Mouse (Mus musculus): ENCODE data around the gene Mrpl16. TPM values are rescaled to one million over a fixed set of nuclear protein-coding genes. Genes with fewer than 3 reads are reported as not detected.

The Mrpl16 gene
- polyA plus RNA-seq, 1 experiment, result 20.8 TPM

DNA sequence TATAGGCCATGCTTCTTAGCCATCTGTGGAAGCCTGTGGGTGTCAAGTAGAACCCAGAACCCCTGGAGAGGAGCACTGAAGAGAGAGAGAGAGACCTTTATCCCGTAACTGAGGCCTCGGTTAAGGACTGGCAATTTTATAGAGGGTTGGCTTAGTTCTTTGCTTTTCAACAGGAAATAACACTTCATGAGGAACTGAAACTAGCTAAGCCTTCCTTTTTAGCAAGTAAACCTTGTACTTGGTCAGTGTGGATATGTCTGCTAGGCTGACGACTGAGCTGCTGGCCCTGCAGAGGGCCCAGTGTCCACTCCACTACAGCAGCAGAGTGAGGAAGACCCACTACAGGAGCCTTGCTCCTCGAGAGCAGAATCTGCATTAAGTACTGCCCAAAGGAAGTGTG lies 3.8 kb upstream of the Mrpl16 start:
- H3K4me1 ChIP-seq (ENCODE audit: control insufficient read depth, insufficient read depth, low read length), result peaks cover 22% of the 10 kb centered on the region
- no peak for TF ChIP-seq CTCF (IDR thresholded peaks at IDR 0.05; ENCODE audit: low read depth, low read length)
- no peak for TF ChIP-seq POLR2A (IDR thresholded peaks at IDR 0.05; ENCODE audit: borderline replicate concordance, low read depth, low read length)
- H3K27ac ChIP-seq (ENCODE audit: insufficient read depth, low read depth, low read length), result peak overlapping the region; percentile 94

GRCm38 (mm10) chr19:11768163-11768562 lies 2.0 kb upstream of the Mrpl16 start:
- Histone ChIP-seq H3K4me1 (ENCODE audit: control insufficient read depth, insufficient read depth, low read length) (peaks cover 27% of the 10 kb centered on the region), H3K4me3 (ENCODE audit: insufficient read depth, low read length) (no peak overlapping the region), H3K27ac (ENCODE audit: insufficient read depth, low read depth, low read length) (no peak overlapping the region)
- TF ChIP-seq POLR2A (IDR thresholded peaks at IDR 0.05; ENCODE audit: borderline replicate concordance, low read depth, low read length) (no peak), CTCF (IDR thresholded peaks at IDR 0.05; ENCODE audit: low read depth, low read length) (peak; percentile 82)

More for the DNA sequence above, 3.8 kb upstream of the Mrpl16 start:
- H3K4me3 ChIP-seq (ENCODE audit: insufficient read depth, low read length), result no peak overlapping the region

GRCm38 (mm10) chr19:11769257-11769920 lies 802 bp upstream of the Mrpl16 start:
- Histone ChIP-seq H3K4me3 (ENCODE audit: insufficient read depth, low read length) (no peak overlapping the region), H3K4me1 (ENCODE audit: control insufficient read depth, insufficient read depth, low read length) (peaks cover 27% of the 10 kb centered on the region), H3K27ac (ENCODE audit: insufficient read depth, low read depth, low read length) (no peak overlapping the region)
- no peak for TF ChIP-seq POLR2A (IDR thresholded peaks at IDR 0.05; ENCODE audit: borderline replicate concordance, low read depth, low read length)

DNA sequence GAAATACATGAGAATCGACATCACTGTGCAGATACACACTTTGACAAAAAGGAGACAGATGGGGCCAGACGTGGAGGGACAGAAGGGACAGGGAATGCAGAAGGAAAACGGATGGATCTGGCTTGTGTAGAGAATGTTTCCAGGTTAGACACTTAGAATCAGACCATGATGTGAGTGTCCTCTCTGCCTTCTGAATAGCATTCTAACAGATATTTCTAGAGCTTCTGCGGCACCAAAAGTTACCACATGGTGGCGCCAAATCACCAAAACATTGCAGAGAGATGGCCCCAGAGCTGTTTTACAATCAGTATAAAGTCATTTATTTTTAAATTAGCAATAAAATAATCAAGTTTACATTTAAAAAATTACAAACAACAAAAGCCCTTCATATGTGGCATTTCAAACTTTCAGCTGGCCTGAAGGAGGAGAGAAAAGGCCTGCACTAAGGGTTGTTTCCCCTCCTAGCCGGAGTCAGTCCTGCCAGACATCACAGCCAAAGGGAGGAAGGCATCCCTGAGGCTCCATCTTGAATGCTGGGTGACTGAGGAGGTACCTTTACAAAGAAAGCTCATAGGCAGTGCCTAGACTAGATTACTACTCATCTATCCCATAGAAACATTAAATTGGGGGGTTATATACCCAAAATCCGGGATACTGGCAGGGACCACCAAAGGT lies 7.1 kb downstream of the Mrpl16 start:
- TF ChIP-seq CTCF (IDR thresholded peaks at IDR 0.05; ENCODE audit: low read depth, low read length) (0 out of 2 replicates have a peak, but pooled peaks have one; percentile 16), POLR2A (IDR thresholded peaks at IDR 0.05; ENCODE audit: borderline replicate concordance, low read depth, low read length) (no peak)
- no peak overlapping the region for H3K4me3 ChIP-seq (ENCODE audit: insufficient read depth, low read length)
- H3K4me1 ChIP-seq (ENCODE audit: control insufficient read depth, insufficient read depth, low read length), result peaks cover 3% of the 10 kb centered on the region
- no peak overlapping the region for H3K27ac ChIP-seq (ENCODE audit: insufficient read depth, low read depth, low read length)

DNA sequence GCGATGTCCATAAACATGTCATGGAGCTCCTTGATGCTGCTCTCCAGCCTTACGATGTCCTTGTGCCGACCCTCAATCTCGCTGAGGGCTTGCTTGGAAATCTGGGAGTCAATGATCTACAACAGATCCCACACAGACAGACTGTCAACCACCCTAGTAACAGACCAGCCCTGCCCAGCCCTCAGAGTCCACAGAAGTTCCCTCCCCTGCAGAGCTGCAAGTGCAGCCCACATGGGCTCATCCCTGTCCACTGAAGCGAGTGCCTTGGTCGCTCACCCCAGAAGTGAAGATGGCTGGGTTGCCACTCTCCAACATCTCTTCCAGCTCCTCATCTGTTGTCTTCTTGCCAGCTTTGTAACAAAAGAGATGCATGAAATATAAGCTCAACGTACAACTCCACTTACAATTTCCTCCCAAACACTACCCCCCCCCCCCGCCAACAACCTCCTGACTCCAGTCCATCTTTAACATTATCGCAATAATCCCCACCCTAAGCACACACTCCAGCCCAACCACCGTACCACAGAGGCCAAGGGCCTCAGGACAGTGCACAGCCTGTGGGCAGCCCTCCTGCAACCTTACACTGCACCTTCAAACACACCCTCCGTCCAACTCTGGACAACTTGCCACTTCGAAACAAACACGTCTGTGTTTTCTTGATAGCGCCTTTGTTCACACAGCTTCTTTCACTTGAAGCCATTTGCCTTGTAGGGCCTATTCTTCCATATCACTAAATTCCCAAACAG lies 15.4 kb downstream of the Mrpl16 start:
- no peak overlapping the region for H3K4me3 ChIP-seq (ENCODE audit: insufficient read depth, low read length)
- TF ChIP-seq CTCF (IDR thresholded peaks at IDR 0.05; ENCODE audit: low read depth, low read length), result no peak
- TF ChIP-seq POLR2A (IDR thresholded peaks at IDR 0.05; ENCODE audit: borderline replicate concordance, low read depth, low read length), result no peak
- H3K27ac ChIP-seq (ENCODE audit: insufficient read depth, low read depth, low read length), result no peak overlapping the region
- H3K4me1 ChIP-seq (ENCODE audit: control insufficient read depth, insufficient read depth, low read length), result peaks cover 13% of the 10 kb centered on the region

GRCm38 (mm10) chr19:11787826-11788225 lies 17.6 kb downstream of the Mrpl16 start:
- TF ChIP-seq CTCF (IDR thresholded peaks at IDR 0.05; ENCODE audit: low read depth, low read length) (no peak), POLR2A (IDR thresholded peaks at IDR 0.05; ENCODE audit: borderline replicate concordance, low read depth, low read length) (no peak)
- Histone ChIP-seq H3K27ac (ENCODE audit: insufficient read depth, low read depth, low read length) (0 out of 2 replicates have a peak overlapping the region, but pooled peaks have one; percentile 0), H3K4me3 (ENCODE audit: insufficient read depth, low read length) (no peak overlapping the region), H3K4me1 (ENCODE audit: control insufficient read depth, insufficient read depth, low read length) (peaks cover 22% of the 10 kb centered on the region)

GRCm38 (mm10) chr19:11788876-11789275 lies 18.7 kb downstream of the Mrpl16 start:
- Histone ChIP-seq H3K4me1 (ENCODE audit: control insufficient read depth, insufficient read depth, low read length) (peaks cover 22% of the 10 kb centered on the region), H3K4me3 (ENCODE audit: insufficient read depth, low read length) (no peak overlapping the region), H3K27ac (ENCODE audit: insufficient read depth, low read depth, low read length) (no peak overlapping the region)
- TF ChIP-seq POLR2A (IDR thresholded peaks at IDR 0.05; ENCODE audit: borderline replicate concordance, low read depth, low read length), result no peak
- TF ChIP-seq CTCF (IDR thresholded peaks at IDR 0.05; ENCODE audit: low read depth, low read length), result no peak

DNA sequence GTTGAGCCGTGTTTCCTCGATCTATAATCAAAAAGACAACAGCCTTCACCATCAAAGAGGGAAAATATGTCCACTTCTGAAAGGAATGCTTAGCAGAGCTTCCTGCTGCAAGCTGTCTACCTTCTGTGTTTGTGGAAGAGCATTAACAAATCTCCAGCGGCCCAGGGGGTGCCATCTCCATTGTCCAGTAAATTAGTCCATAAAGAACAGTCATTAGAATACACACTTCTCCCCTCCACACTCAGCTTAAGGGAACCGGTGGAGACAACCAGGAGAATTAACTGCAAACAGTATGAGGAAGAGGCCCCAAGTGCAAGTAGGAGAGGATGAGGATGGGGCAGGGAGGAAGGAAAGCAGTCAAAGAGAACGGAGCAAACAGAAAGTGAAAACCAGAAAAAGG lies 21.6 kb downstream of the Mrpl16 start:
- Histone ChIP-seq H3K27ac (ENCODE audit: insufficient read depth, low read depth, low read length) (no peak overlapping the region), H3K4me1 (ENCODE audit: control insufficient read depth, insufficient read depth, low read length) (peaks cover 19% of the 10 kb centered on the region), H3K4me3 (ENCODE audit: insufficient read depth, low read length) (no peak overlapping the region)
- TF ChIP-seq CTCF (IDR thresholded peaks at IDR 0.05; ENCODE audit: low read depth, low read length), result no peak
- no peak for TF ChIP-seq POLR2A (IDR thresholded peaks at IDR 0.05; ENCODE audit: borderline replicate concordance, low read depth, low read length)

DNA sequence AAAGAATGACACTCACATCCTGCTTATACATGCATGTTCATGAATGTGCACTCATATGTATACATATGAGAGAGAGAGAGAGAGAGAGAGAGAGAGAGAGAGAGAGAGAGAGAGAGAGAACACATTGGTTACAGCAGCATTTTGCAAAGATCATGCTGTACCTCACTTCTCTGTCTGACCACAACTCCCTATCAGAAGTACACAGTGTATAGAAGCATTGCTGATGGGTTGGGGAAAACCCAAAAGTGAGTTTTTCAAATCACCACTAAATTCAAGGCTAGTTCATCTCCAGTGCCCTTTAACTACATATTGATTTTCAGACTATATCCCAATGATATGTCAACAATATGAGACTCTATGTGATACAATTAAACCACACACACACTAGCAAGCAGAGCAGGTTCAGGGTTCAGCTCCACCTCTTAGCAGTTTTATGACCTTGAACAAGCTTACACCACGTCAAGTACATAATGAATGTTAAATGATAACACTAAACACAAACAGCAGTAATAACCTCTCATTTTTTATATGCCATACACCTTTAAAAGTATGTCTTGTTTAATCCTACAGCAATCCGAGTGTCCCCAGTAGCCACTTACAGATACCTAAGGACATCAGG lies 23.7 kb downstream of the Mrpl16 start:
- no peak overlapping the region for H3K4me3 ChIP-seq (ENCODE audit: insufficient read depth, low read length)
- H3K27ac ChIP-seq (ENCODE audit: insufficient read depth, low read depth, low read length), result no peak overlapping the region
- H3K4me1 ChIP-seq (ENCODE audit: control insufficient read depth, insufficient read depth, low read length), result peaks cover 9% of the 10 kb centered on the region
- TF ChIP-seq CTCF (IDR thresholded peaks at IDR 0.05; ENCODE audit: low read depth, low read length) (no peak), POLR2A (IDR thresholded peaks at IDR 0.05; ENCODE audit: borderline replicate concordance, low read depth, low read length) (no peak)

Data from bone marrow macrophage, adult 2 months (primary cell).